12 mouse cellular contexts compared by ENCODE assay signal in genomic region chr11:84520269-84521070, GRCm38 (mm10). TPM values are rescaled to one million over a fixed set of nuclear protein-coding genes. Genes with fewer than 3 reads are reported as not detected.
DNase-seq lines count a peak whose midpoint lies in the region; ATAC-seq lines count a peak whose summit lies in the region.
"Had no signal": no experiment of that assay in that cellular context is flagged by ENCODE, and none has a peak within 500 bp of the region (broad histone marks: within the 10 kb centered on the region; RNA-seq: fewer than 3 reads in every experiment).

No protein-coding gene starts in this region.

- H3K4me1 ChIP-seq in kidney, embryonic 16.5 days (ENCODE audit: insufficient read depth, low read length) = peaks cover 18% of the 10 kb centered on the region; the same call in 1 of the 2 replicates
- peaks cover 36% of the 10 kb centered on the region for H3K4me1 ChIP-seq in limb, embryonic 10.5 days
- H3K4me1 ChIP-seq in neural tube, embryonic 13.5 days (replicated peaks) = peaks cover 32% of the 10 kb centered on the region

- peaks cover 76% of the 10 kb centered on the region for H3K27me3 ChIP-seq in kidney, embryonic 16.5 days (ENCODE audit: insufficient read depth, low read length)
- H3K27me3 ChIP-seq in limb, embryonic 10.5 days (ENCODE audit: low read depth, poor library complexity, severe bottlenecking) = peaks cover 100% of the 10 kb centered on the region
- peaks cover 94% of the 10 kb centered on the region for H3K27me3 ChIP-seq in neural tube, embryonic 13.5 days

- H3K4me3 ChIP-seq in kidney, embryonic 16.5 days (ENCODE audit: low read length) = peak overlapping the region; percentile 51
- peak overlapping the region; percentile 25 for H3K4me3 ChIP-seq in limb, embryonic 10.5 days
- H3K4me3 ChIP-seq in neural tube, embryonic 13.5 days = peak overlapping the region; percentile 56

- DNase-seq in cerebellum, postnatal 14 days = peak; percentile 40 to 55
- no peak for DNase-seq in cerebellum, adult 9-10 months
- no peak for DNase-seq in kidney, adult 11 months
- DNase-seq in limb, embryonic 10.5 days (ENCODE audit: low spot score) = peak; percentile 54
- DNase-seq in gastrocnemius, postnatal 25 days = no peak
- DNase-seq: lung, postnatal 14 days had no signal

- no peak for ATAC-seq in kidney, embryonic 16.5 days (ENCODE audit: low FRiP score, low TSS enrichment)
- ATAC-seq in neural tube, embryonic 13.5 days (ENCODE audit: low read depth) = no peak
- no peak for ATAC-seq in CD4-positive, CD25-positive, alpha-beta regulatory T cell, adult 4 months
- ATAC-seq: Patski had no signal

- 2% methylated on average over 31 of the region's 31 CpGs for WGBS in kidney, embryonic 16.5 days
- 4% methylated on average over 31 of the region's 31 CpGs for WGBS in limb, embryonic 10.5 days
- under 1% methylated on average over 30 of the region's 31 CpGs for WGBS in neural tube, embryonic 13.5 days

- H3K9ac ChIP-seq in kidney, embryonic 16.5 days (replicated peaks; ENCODE audit: low read length) = peak overlapping the region; percentile 65
- peak overlapping the region; percentile 89 for H3K9ac ChIP-seq in neural tube, embryonic 13.5 days

- H3K36me3 ChIP-seq in kidney, embryonic 16.5 days (ENCODE audit: insufficient read depth, low read length) = no peaks in the 10 kb centered on the region
- no peaks in the 10 kb centered on the region for H3K36me3 ChIP-seq in limb, embryonic 10.5 days
- peaks cover 4% of the 10 kb centered on the region; the same call in 1 of the 2 replicates for H3K36me3 ChIP-seq in neural tube, embryonic 13.5 days

- no peaks in the 10 kb centered on the region for H3K9me3 ChIP-seq in kidney, embryonic 16.5 days (ENCODE audit: low read length)
- no peaks in the 10 kb centered on the region for H3K9me3 ChIP-seq in limb, embryonic 10.5 days (replicated peaks)
- no peaks in the 10 kb centered on the region for H3K9me3 ChIP-seq in neural tube, embryonic 13.5 days

- H3K27ac ChIP-seq in kidney, embryonic 16.5 days (ENCODE audit: low read length) = peak overlapping the region; percentile 4; the same call in 1 of the 2 replicates
- H3K27ac ChIP-seq in limb, embryonic 10.5 days = no peak overlapping the region
- H3K27ac ChIP-seq in neural tube, embryonic 13.5 days (replicated peaks) = peak overlapping the region; percentile 91

- peak overlapping the region; percentile 53 for H3K4me2 ChIP-seq in kidney, embryonic 16.5 days (replicated peaks; ENCODE audit: low read depth, low read length)
- H3K4me2 ChIP-seq in neural tube, embryonic 13.5 days = peak overlapping the region; percentile 66

RNA-seq across cellular contexts. Expression of gene Lhx1, which starts 4.9 kb away (rescaled TPM):
- polyA plus RNA-seq in kidney, embryonic 16.5 days (2015; fragmentation: Nextera tagmentation; extraction: Ambion mirVana) = 31.2 and 35.0 TPM in 2 replicates
- 0.16 and 0.31 TPM in 2 replicates for polyA plus RNA-seq in limb, embryonic 10.5 days (2016; fragmentation: Nextera tagmentation; extraction: Ambion mirVana)
- 50.0 and 58.8 TPM in 2 replicates for polyA plus RNA-seq in neural tube, embryonic 13.5 days (2015; fragmentation: Nextera tagmentation; extraction: Ambion mirVana)
- polyA plus RNA-seq in CD4-positive, CD25-positive, alpha-beta regulatory T cell, adult 4 months (2017; shearing (Covaris generic)) = not detected
- not detected for total RNA-seq in gastrocnemius, postnatal 25 days (2021)
- total RNA-seq: common myeloid progenitor, adult 5-6 weeks; left cerebral cortex, postnatal 36 days had no signal

RNA-seq across cellular contexts. Expression of gene Aatf, which starts 7.1 kb away (rescaled TPM):
- polyA plus RNA-seq in kidney, embryonic 16.5 days (2015; fragmentation: Nextera tagmentation; extraction: Ambion mirVana) = 60.0 and 62.3 TPM in 2 replicates
- polyA plus RNA-seq in limb, embryonic 10.5 days (2016; fragmentation: Nextera tagmentation; extraction: Ambion mirVana) = 52.5 and 56.7 TPM in 2 replicates
- polyA plus RNA-seq in neural tube, embryonic 13.5 days (2015; fragmentation: Nextera tagmentation; extraction: Ambion mirVana) = 50.0 and 51.7 TPM in 2 replicates
- 10 to 100 TPM; 34.6 to 46.3 TPM for polyA plus RNA-seq in CD4-positive, CD25-positive, alpha-beta regulatory T cell, adult 4 months (2017; shearing (Covaris generic))
- 10 to 100 TPM; 11.1 to 12.2 TPM for total RNA-seq in gastrocnemius, postnatal 25 days (2021)

Comparison
In these comparisons a context has a peak if more than half of its experiments do, and no peak if none do; other contexts are left out.
1. DNase-seq: peak in cerebellum, postnatal 14 days (2 of 2) and limb, embryonic 10.5 days (single experiment); none in cerebellum, adult 9-10 months (single experiment), kidney, adult 11 months (single experiment) and gastrocnemius, postnatal 25 days (single experiment).
2. RNA of gene Lhx1, which starts 4.9 kb away (polyA plus RNA-seq): 50.0 to 58.8 TPM in neural tube, embryonic 13.5 days and 31.2 to 35.0 TPM in kidney, embryonic 16.5 days; 0.16 to 0.31 TPM in limb, embryonic 10.5 days and not detected in CD4-positive, CD25-positive, alpha-beta regulatory T cell, adult 4 months; every median in the first group is over 10 times any median in the second.
3. Peak in every context shown above with its lines, with median percentiles within 50 percentile points of each other: H3K4me3 ChIP-seq.